Mouse (Mus musculus) midbrain, embryonic 10.5 days (tissue): ENCODE results near the gene Aloxe3. TPM values are rescaled to one million over a fixed set of nuclear protein-coding genes. Genes with fewer than 3 reads are reported as not detected.

Experiments
- DNase-seq: peaks from one replicate; pipeline ENCODE4 v3.0.0-alpha.2; 2017; ENCODE audit warnings: low spot score
- H3K27ac ChIP-seq: fragments of 300-500 bp; sonication (generic); replicated peaks from 2 replicates; pipeline ENCODE4 v1.5.1; 2016; ENCODE audit warnings: mild to moderate bottlenecking
- H3K27me3 ChIP-seq: fragments of 300-500 bp; sonication (generic); 2 replicates; pipeline ENCODE4 v1.6.1; 2016; ENCODE audit warnings: low read depth, mild to moderate bottlenecking; ENCODE audit not compliant: poor library complexity, severe bottlenecking
- H3K36me3 ChIP-seq: fragments of 300-500 bp; sonication (generic); 2 replicates; pipeline ENCODE4 v1.6.1; 2016; ENCODE audit warnings: mild to moderate bottlenecking, moderate library complexity
- H3K4me1 ChIP-seq: fragments of 300-500 bp; sonication (generic); 2 replicates; pipeline ENCODE4 v1.6.1; 2016
- H3K4me3 ChIP-seq: fragments of 300-500 bp; sonication (generic); 2 replicates; pipeline ENCODE4 v1.5.1; 2016; ENCODE audit warnings: mild to moderate bottlenecking, moderate library complexity
- H3K9me3 ChIP-seq: fragments of 300-500 bp; sonication (generic); replicated peaks from 2 replicates; pipeline ENCODE4 v1.6.1; 2016; ENCODE audit warnings: mild to moderate bottlenecking
- WGBS: fragments of 180-500 bp; shearing (Covaris S2); methylation state at CpG from one replicate; pipeline ENCODE4 v1.1.7; 2016; 5-methylcytosine and 5-hydroxymethylcytosine counted together
- polyA plus RNA-seq: library from polyadenylated mRNA; unstranded; fragments of >200 nt; fragmentation: Nextera tagmentation; extraction: Ambion mirVana; gene quantifications from 2 replicates; pipeline ENCODE4 v1.2.1, GENCODE M21; 2016

Aloxe3 gene
- polyA plus RNA-seq, 1 experiment from 2014 or later, result 0.17 TPM

- H3K27ac ChIP-seq, result no peak overlapping the region
- WGBS, result 82% methylated on average over 4 of the region's 4 CpGs
- H3K4me3 ChIP-seq, result no peak overlapping the region
- H3K9me3 ChIP-seq, result no peaks in the 10 kb centered on the region
- no peak for DNase-seq
- no peaks in the 10 kb centered on the region for H3K36me3 ChIP-seq
- no peaks in the 10 kb centered on the region for H3K4me1 ChIP-seq
- H3K27me3 ChIP-seq, result no peaks in the 10 kb centered on the region
Measured at GRCm38 (mm10) chr11:69180120-69180519, 54.4 kb downstream of the Aloxe3 start.

DNA sequence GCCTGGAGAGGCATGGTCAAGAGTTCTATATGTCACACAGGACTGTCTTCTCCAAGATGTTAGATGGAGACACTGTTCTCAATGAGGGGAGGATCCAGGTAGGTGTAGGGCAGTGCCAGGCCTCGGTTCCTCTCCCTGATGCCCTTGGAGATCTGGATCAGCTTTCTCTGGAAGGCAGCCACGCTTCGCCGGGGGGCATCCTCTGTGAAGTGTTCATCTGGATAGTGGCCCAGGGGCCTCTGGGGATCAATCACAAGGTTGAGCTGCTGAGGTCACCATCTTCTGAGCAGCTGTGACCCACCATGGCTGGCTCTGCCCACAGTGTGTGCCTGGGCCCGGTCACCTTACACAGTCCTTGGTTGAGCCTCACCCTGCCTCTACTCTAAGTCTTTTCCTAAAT is 59.3 kb downstream of the Aloxe3 start:
- Histone ChIP-seq H3K27me3 (no peaks in the 10 kb centered on the region), H3K4me1 (no peaks in the 10 kb centered on the region), H3K27ac (no peak overlapping the region), H3K9me3 (no peaks in the 10 kb centered on the region), H3K4me3 (no peak overlapping the region), H3K36me3 (no peaks in the 10 kb centered on the region)
- 92% methylated on average over 5 of the region's 5 CpGs for WGBS
- DNase-seq, result no peak

- WGBS, result 85% methylated on average over 6 of the region's 6 CpGs
- Histone ChIP-seq H3K4me3 (no peak overlapping the region), H3K9me3 (no peaks in the 10 kb centered on the region), H3K27me3 (no peaks in the 10 kb centered on the region), H3K27ac (no peak overlapping the region), H3K4me1 (no peaks in the 10 kb centered on the region), H3K36me3 (no peaks in the 10 kb centered on the region)
- DNase-seq, result no peak
Measured at GRCm38 (mm10) chr11:69185936-69186335, 60.2 kb downstream of the Aloxe3 start.

- no peaks in the 10 kb centered on the region for H3K9me3 ChIP-seq
- no peak overlapping the region for H3K4me3 ChIP-seq
- WGBS, result 5% methylated on average over 1 of the region's 1 CpGs
- no peak overlapping the region for H3K27ac ChIP-seq
- peaks cover 14% of the 10 kb centered on the region for H3K4me1 ChIP-seq
- H3K27me3 ChIP-seq, result peaks cover 27% of the 10 kb centered on the region
- no peaks in the 10 kb centered on the region for H3K36me3 ChIP-seq
- DNase-seq, result peak; percentile 28
Measured at GRCm38 (mm10) chr11:69192840-69193239, 67.1 kb downstream of the Aloxe3 start.

DNA sequence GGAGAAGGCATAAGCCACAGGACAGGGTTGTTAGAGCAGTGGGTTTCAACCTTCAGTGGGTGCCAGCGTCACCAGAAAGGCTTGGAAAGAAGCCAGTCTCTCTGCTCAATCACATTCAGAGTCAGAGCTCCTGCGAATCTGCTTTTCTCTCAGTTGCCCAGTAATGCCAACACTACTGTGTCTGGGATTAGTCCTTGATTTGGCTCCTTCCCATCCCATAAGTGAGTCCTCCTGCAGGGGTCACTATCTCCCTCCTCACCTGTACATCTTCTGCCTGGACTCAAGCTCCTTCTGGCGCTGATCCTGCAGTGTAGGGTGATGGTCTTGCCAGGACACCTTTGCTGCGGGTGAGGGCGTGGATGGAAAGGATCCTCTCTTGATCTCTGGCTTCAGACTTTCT is 71.1 kb downstream of the Aloxe3 start:
- Histone ChIP-seq H3K9me3 (no peaks in the 10 kb centered on the region), H3K4me3 (peak overlapping the region; percentile 45), H3K4me1 (peaks cover 14% of the 10 kb centered on the region), H3K36me3 (no peaks in the 10 kb centered on the region), H3K27me3 (peaks cover 48% of the 10 kb centered on the region), H3K27ac (peak overlapping the region; percentile 38; the same call in 1 of the 2 replicates)
- no peak for DNase-seq
- WGBS, result 7% methylated on average over 5 of the region's 5 CpGs

- peaks cover 14% of the 10 kb centered on the region for H3K4me1 ChIP-seq
- H3K27me3 ChIP-seq, result peaks cover 48% of the 10 kb centered on the region
- WGBS, result 2% methylated on average over 14 of the region's 14 CpGs
- H3K4me3 ChIP-seq, result peak overlapping the region; percentile 45
- peak overlapping the region; percentile 38; the same call in 1 of the 2 replicates for H3K27ac ChIP-seq
- no peak for DNase-seq
- no peaks in the 10 kb centered on the region for H3K36me3 ChIP-seq
- H3K9me3 ChIP-seq, result no peaks in the 10 kb centered on the region
Measured at GRCm38 (mm10) chr11:69197194-69197593, 71.5 kb downstream of the Aloxe3 start.

GRCm38 (mm10) chr11:69197743-69198142 is 72.0 kb downstream of the Aloxe3 start, which contains the start of gene Alox8:
Gene Alox8, minus strand, starts transcription at chr11:69197843.
- DNase-seq, result no peak
- Histone ChIP-seq H3K4me1 (peaks cover 14% of the 10 kb centered on the region), H3K27me3 (peaks cover 48% of the 10 kb centered on the region), H3K9me3 (no peaks in the 10 kb centered on the region), H3K36me3 (no peaks in the 10 kb centered on the region), H3K27ac (peak within 1 kb of the TSS; percentile 38; the same call in 1 of the 2 replicates), H3K4me3 (peak within 1 kb of the TSS; percentile 45)
- WGBS, result 27% methylated on average over 6 of the region's 6 CpGs

Other genes starting within 250 kb of the Aloxe3 start
- gene Rnf222, start 237.3 kb upstream of the Aloxe3 start, polyA plus RNA-seq, result 0.04 and 0.05 TPM in 2 replicates
- gene Rpl26, start 224.3 kb upstream of the Aloxe3 start, polyA plus RNA-seq, result 856 and 1,017 TPM in 2 replicates
- not detected in 2 replicates for gene Odf4, start 198.8 kb upstream of the Aloxe3 start, polyA plus RNA-seq
- gene Arhgef15, start 168.4 kb upstream of the Aloxe3 start, polyA plus RNA-seq, result 6.4 and 6.6 TPM in 2 replicates
- 2.0 and 2.1 TPM in 2 replicates for gene Slc25a35, start 157.8 kb upstream of the Aloxe3 start, polyA plus RNA-seq
- 68.4 and 84.6 TPM in 2 replicates for gene Rangrf, start 150.7 kb upstream of the Aloxe3 start, polyA plus RNA-seq
- gene Pfas, start 117.4 kb upstream of the Aloxe3 start, polyA plus RNA-seq, result 57.8 and 59.2 TPM in 2 replicates
- gene Ctc1, start 110.0 kb upstream of the Aloxe3 start, polyA plus RNA-seq, result 82.4 and 85.6 TPM in 2 replicates
- gene Aurkb, start 80.2 kb upstream of the Aloxe3 start, polyA plus RNA-seq, result 218 and 239 TPM in 2 replicates
- 6.9 and 8.7 TPM in 2 replicates for gene Borcs6, start 66.2 kb upstream of the Aloxe3 start, polyA plus RNA-seq
- gene Tmem107, start 55.1 kb upstream of the Aloxe3 start, polyA plus RNA-seq, result 63.4 and 64.8 TPM in 2 replicates
- gene Vamp2, start 37.4 kb upstream of the Aloxe3 start, polyA plus RNA-seq, result 63.1 and 90.1 TPM in 2 replicates
- 6.8 and 7.6 TPM in 2 replicates for gene Per1, start 30.7 kb upstream of the Aloxe3 start, polyA plus RNA-seq
- 0.07 and 0.09 TPM in 2 replicates for gene Hes7, start 5.5 kb upstream of the Aloxe3 start, polyA plus RNA-seq
- gene 9130213A22Rik, start 3.3 kb upstream of the Aloxe3 start, polyA plus RNA-seq, result 0.07 and 0.14 TPM in 2 replicates
- not detected in 2 replicates for gene Alox12b, start 31.1 kb downstream of the Aloxe3 start, polyA plus RNA-seq
- gene Alox8, start 71.9 kb downstream of the Aloxe3 start, polyA plus RNA-seq, result 0.04 and 0.06 TPM in 2 replicates
- 0.06 and 0.20 TPM in 2 replicates for gene Gucy2e, start 111.1 kb downstream of the Aloxe3 start, polyA plus RNA-seq
- gene Cntrob, start 197.9 kb downstream of the Aloxe3 start, polyA plus RNA-seq, result 39.9 TPM in 2 replicates
- 174 and 188 TPM in 2 replicates for gene Trappc1, start 198.1 kb downstream of the Aloxe3 start, polyA plus RNA-seq
- 1.4 and 2.3 TPM in 2 replicates for gene Kcnab3, start 200.4 kb downstream of the Aloxe3 start, polyA plus RNA-seq
- 18.1 and 24.6 TPM in 2 replicates for gene Rnf227, start 214.6 kb downstream of the Aloxe3 start, polyA plus RNA-seq
- 41.7 and 50.6 TPM in 2 replicates for gene Chd3, start 243.5 kb downstream of the Aloxe3 start, polyA plus RNA-seq